Mouse (Mus musculus) forebrain, embryonic 12.5 days (tissue): Measurements from ENCODE around the gene Dapk1. TPM values are rescaled to one million over a fixed set of nuclear protein-coding genes. Genes with fewer than 3 reads are reported as not detected.

Source experiments
- ATAC-seq: fragments of 200-750 bp; cut with Nextera tagmentation; 2 replicates; pipeline ENCODE4 v1.8.0; 2017; ENCODE audit warnings: moderate TSS enrichment; ENCODE audit not compliant: low FRiP score
- H3K27ac ChIP-seq: fragments of 300-500 bp; sonication (generic); 2 replicates; pipeline ENCODE4 v1.5.1; 2016; ENCODE audit warnings: mild to moderate bottlenecking
- H3K27me3 ChIP-seq: fragments of 300-500 bp; sonication (generic); 2 replicates; pipeline ENCODE4 v1.6.1; 2016; ENCODE audit warnings: mild to moderate bottlenecking
- H3K36me3 ChIP-seq: fragments of 300-500 bp; sonication (generic); replicated peaks from 2 replicates; pipeline ENCODE4 v1.6.1; 2016; ENCODE audit warnings: mild to moderate bottlenecking
- H3K4me1 ChIP-seq: fragments of 300-500 bp; sonication (generic); 2 replicates; pipeline ENCODE4 v1.6.1; 2016
- H3K4me2 ChIP-seq: fragments of 300-500 bp; sonication (generic); 2 replicates; pipeline ENCODE4 v1.6.1; 2016; ENCODE audit warnings: mild to moderate bottlenecking, moderate library complexity
- H3K4me3 ChIP-seq: fragments of 300-500 bp; sonication (generic); replicated peaks from 2 replicates; pipeline ENCODE4 v1.5.1; 2016; ENCODE audit warnings: mild to moderate bottlenecking
- H3K9ac ChIP-seq: fragments of 300-500 bp; sonication (generic); 2 replicates; pipeline ENCODE4 v1.6.1; 2016; ENCODE audit warnings: mild to moderate bottlenecking
- H3K9me3 ChIP-seq: fragments of 300-500 bp; sonication (generic); 2 replicates; pipeline ENCODE4 v1.6.1; 2016
- WGBS: fragments of 180-500 bp; shearing (Covaris S2); methylation state at CpG from one replicate; pipeline ENCODE4 v1.1.7; 2016; 5-methylcytosine and 5-hydroxymethylcytosine counted together
- polyA plus RNA-seq: library from polyadenylated mRNA; unstranded; fragments of >200 nt; fragmentation: Nextera tagmentation; extraction: Ambion mirVana; gene quantifications from 2 replicates; pipeline ENCODE4 v1.2.1, GENCODE M21; 2016

Gene Dapk1
- polyA plus RNA-seq, 1 experiment from 2014 or later: 39.8 TPM

GRCm38 (mm10) chr13:60735306-60735705 is 133.6 kb downstream of the Dapk1 start:
- Histone ChIP-seq H3K4me3 (no peak overlapping the region), H3K4me1 (peaks cover 18% of the 10 kb centered on the region), H3K9me3 (no peaks in the 10 kb centered on the region), H3K9ac (no peak overlapping the region), H3K27me3 (no peaks in the 10 kb centered on the region), H3K36me3 (peaks cover 67% of the 10 kb centered on the region), H3K4me2 (no peak overlapping the region), H3K27ac (no peak overlapping the region)
- ATAC-seq: no peak
- 93% methylated on average over 9 of the region's 9 CpGs for WGBS

DNA sequence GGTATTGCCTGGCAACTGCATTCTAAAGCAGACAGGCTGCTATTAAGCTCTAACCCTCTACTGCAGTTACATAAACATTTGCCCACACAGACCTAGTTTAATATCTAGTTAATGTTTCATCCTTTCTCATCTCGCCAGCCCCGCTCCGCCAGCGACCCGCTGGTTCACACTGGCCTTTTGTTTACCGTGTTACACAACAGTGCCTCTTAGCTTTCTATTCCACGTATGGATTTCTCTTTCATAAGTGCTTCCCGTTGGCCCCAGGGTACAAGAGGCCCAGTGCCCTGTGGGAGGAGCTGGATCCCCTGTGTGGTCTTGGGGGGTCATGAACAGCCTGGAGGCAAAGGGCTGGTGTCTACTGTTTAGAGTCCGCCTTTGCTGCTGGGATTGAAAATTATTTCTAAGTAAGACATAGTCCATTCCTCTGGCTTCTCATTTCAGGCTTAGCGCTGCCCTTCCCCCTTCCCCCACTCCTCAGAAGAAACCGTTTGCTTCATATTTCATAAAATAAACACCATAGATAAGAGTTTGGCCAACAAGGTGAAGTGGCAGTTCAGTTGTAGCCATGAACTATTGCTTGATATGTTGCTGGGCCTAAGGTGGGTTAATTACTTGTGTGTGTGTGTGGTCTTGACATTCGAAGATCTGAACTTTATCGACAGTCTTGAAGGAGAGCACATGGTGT is 134.8 kb downstream of the Dapk1 start:
- WGBS: 64% methylated on average over 13 of the region's 13 CpGs
- no peaks in the 10 kb centered on the region for H3K27me3 ChIP-seq
- no peak for ATAC-seq
- H3K9ac ChIP-seq: no peak overlapping the region
- H3K27ac ChIP-seq: no peak overlapping the region
- no peaks in the 10 kb centered on the region for H3K9me3 ChIP-seq
- H3K4me3 ChIP-seq: no peak overlapping the region
- peaks cover 18% of the 10 kb centered on the region for H3K4me1 ChIP-seq
- no peak overlapping the region for H3K4me2 ChIP-seq
- peaks cover 61% of the 10 kb centered on the region for H3K36me3 ChIP-seq

GRCm38 (mm10) chr13:60737632-60738324 is 136.0 kb downstream of the Dapk1 start:
- Histone ChIP-seq H3K4me2 (peak overlapping the region; percentile 9), H3K4me1 (peaks cover 18% of the 10 kb centered on the region), H3K27ac (peak overlapping the region; percentile 44; the same call in 1 of the 2 replicates), H3K36me3 (peaks cover 61% of the 10 kb centered on the region), H3K9me3 (no peaks in the 10 kb centered on the region), H3K9ac (no peak overlapping the region), H3K4me3 (no peak overlapping the region), H3K27me3 (no peaks in the 10 kb centered on the region)
- WGBS: 30% methylated on average over 9 of the region's 9 CpGs
- peak; percentile 47 for ATAC-seq

GRCm38 (mm10) chr13:60738429-60738828 is 136.7 kb downstream of the Dapk1 start:
- ATAC-seq: peak; percentile 59
- H3K9ac ChIP-seq: no peak overlapping the region
- H3K36me3 ChIP-seq: peaks cover 56% of the 10 kb centered on the region
- no peak overlapping the region for H3K4me3 ChIP-seq
- H3K27me3 ChIP-seq: no peaks in the 10 kb centered on the region
- 17% methylated on average over 9 of the region's 9 CpGs for WGBS
- H3K9me3 ChIP-seq: no peaks in the 10 kb centered on the region
- peaks cover 21% of the 10 kb centered on the region for H3K4me1 ChIP-seq
- no peak overlapping the region for H3K27ac ChIP-seq
- H3K4me2 ChIP-seq: peak overlapping the region; percentile 9

GRCm38 (mm10) chr13:60740248-60740647 is 138.5 kb downstream of the Dapk1 start:
- Histone ChIP-seq H3K4me2 (no peak overlapping the region), H3K9ac (no peak overlapping the region), H3K9me3 (no peaks in the 10 kb centered on the region), H3K27me3 (no peaks in the 10 kb centered on the region), H3K4me1 (peaks cover 28% of the 10 kb centered on the region), H3K27ac (no peak overlapping the region), H3K4me3 (no peak overlapping the region), H3K36me3 (peaks cover 40% of the 10 kb centered on the region)
- ATAC-seq: no peak
- 90% methylated on average over 6 of the region's 6 CpGs for WGBS

DNA sequence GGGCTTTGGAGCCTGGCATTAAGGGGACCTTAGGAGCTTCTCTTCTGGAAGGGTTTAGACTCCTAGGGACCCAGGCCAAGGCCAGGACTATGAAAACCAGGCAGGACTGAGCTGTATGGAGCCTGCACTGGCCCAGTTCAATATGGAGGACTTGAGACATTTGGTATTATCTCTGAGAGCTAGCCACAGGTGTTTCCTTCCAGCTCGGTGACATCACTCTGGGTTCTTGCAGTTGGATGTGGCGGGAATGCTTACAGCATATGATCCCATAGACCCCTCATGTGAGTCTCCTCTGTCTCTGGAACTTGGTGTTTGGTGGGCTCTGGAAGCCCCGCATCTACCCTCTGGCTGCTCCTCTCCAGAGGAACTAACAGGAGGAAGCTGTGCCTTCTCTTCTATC is 140.9 kb downstream of the Dapk1 start:
- no peak for ATAC-seq
- Histone ChIP-seq H3K4me2 (no peak overlapping the region), H3K4me3 (no peak overlapping the region), H3K9ac (no peak overlapping the region), H3K36me3 (peaks cover 29% of the 10 kb centered on the region), H3K4me1 (peaks cover 18% of the 10 kb centered on the region), H3K27me3 (no peaks in the 10 kb centered on the region), H3K9me3 (no peaks in the 10 kb centered on the region), H3K27ac (no peak overlapping the region)
- 88% methylated on average over 3 of the region's 3 CpGs for WGBS

- H3K27ac ChIP-seq: 0 out of 2 replicates have a peak overlapping the region, but pooled peaks have one; percentile 53
- no peaks in the 10 kb centered on the region for H3K27me3 ChIP-seq
- H3K9ac ChIP-seq: no peak overlapping the region
- peaks cover 37% of the 10 kb centered on the region for H3K36me3 ChIP-seq
- 73% methylated on average over 13 of the region's 13 CpGs for WGBS
- ATAC-seq: peak; percentile 7; the same call in 1 of the 2 replicates
- H3K9me3 ChIP-seq: no peaks in the 10 kb centered on the region
- no peak overlapping the region for H3K4me2 ChIP-seq
- peaks cover 10% of the 10 kb centered on the region for H3K4me1 ChIP-seq
- H3K4me3 ChIP-seq: no peak overlapping the region
These were observed 141.8 kb downstream of the Dapk1 start for GRCm38 (mm10) chr13:60743381-60744077.

DNA sequence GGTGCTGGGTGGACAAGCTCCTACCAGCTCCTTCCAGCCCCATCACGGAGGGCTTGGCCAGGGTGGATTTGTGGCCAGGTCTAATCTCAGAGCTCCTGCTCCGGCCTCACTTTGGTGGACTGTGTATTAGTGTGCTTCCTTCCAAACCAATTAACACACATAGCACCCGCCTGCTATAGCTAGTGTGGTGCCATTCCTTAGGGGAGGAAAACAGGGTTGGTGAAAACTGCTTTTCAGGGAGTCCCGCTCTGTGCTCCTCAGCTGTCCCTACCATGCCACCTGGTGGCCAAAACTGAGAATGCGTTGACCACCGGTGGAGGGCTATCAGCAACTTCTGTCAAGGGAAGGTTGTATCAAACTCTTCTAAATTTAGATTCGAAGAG is 142.3 kb downstream of the Dapk1 start:
- peak; percentile 77 for ATAC-seq
- 34% methylated on average over 7 of the region's 7 CpGs for WGBS
- peaks cover 42% of the 10 kb centered on the region for H3K36me3 ChIP-seq
- no peak overlapping the region for H3K4me3 ChIP-seq
- peaks cover 10% of the 10 kb centered on the region; the same call in 1 of the 2 replicates for H3K4me1 ChIP-seq
- no peak overlapping the region for H3K4me2 ChIP-seq
- no peak overlapping the region for H3K27ac ChIP-seq
- no peaks in the 10 kb centered on the region for H3K9me3 ChIP-seq
- no peak overlapping the region for H3K9ac ChIP-seq
- H3K27me3 ChIP-seq: no peaks in the 10 kb centered on the region

GRCm38 (mm10) chr13:60744736-60745135 is 143.0 kb downstream of the Dapk1 start:
- no peaks in the 10 kb centered on the region for H3K27me3 ChIP-seq
- no peak overlapping the region for H3K27ac ChIP-seq
- ATAC-seq: no peak
- peaks cover 10% of the 10 kb centered on the region; the same call in 1 of the 2 replicates for H3K4me1 ChIP-seq
- no peak overlapping the region for H3K4me3 ChIP-seq
- H3K9ac ChIP-seq: no peak overlapping the region
- 96% methylated on average over 3 of the region's 3 CpGs for WGBS
- no peaks in the 10 kb centered on the region for H3K9me3 ChIP-seq
- H3K36me3 ChIP-seq: peaks cover 43% of the 10 kb centered on the region
- H3K4me2 ChIP-seq: no peak overlapping the region

DNA sequence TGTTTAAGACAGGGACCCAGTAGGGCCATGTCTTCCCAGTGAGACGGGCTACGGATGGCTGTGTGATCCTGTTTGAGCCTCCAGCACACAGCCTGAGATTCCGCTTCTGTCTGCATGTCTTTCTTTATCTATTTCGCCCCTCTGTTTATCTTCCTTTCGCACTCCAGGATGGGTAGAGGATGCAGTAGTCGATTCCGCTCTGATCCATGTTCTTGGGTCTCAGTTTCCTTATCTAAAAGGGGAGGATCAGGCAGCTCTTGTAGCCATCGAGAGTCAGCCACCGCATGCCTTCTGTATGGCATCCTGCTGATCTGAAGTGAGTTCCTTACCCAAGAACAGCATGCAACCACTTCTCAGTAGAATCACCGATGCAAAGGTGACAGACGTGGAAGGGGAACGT is 143.6 kb downstream of the Dapk1 start:
- no peaks in the 10 kb centered on the region for H3K27me3 ChIP-seq
- H3K36me3 ChIP-seq: peaks cover 42% of the 10 kb centered on the region
- no peak overlapping the region for H3K9ac ChIP-seq
- WGBS: 92% methylated on average over 12 of the region's 12 CpGs
- H3K9me3 ChIP-seq: no peaks in the 10 kb centered on the region
- no peak overlapping the region for H3K4me3 ChIP-seq
- H3K27ac ChIP-seq: no peak overlapping the region
- H3K4me1 ChIP-seq: peaks cover 10% of the 10 kb centered on the region; the same call in 1 of the 2 replicates
- H3K4me2 ChIP-seq: no peak overlapping the region
- no peak for ATAC-seq

DNA sequence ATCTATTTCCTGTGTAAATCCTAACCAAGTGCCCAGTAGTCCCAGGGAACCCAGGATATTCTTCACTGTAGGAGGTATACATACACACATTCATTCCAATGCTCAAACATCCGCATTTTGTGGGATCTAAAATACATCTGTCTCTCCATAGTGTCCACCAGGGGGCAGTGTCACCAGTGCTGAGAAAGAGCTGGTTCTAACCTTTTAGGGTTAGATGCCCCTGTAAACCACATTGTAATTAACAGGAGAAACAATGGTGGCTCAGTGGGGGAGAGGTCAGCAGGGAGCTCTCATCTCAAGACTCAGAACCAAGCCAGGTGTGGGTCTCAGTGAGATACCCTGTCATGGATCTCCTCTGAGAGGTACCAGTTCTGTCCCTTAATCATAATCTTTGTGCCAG is 144.5 kb downstream of the Dapk1 start:
- Histone ChIP-seq H3K36me3 (peaks cover 47% of the 10 kb centered on the region), H3K27me3 (no peaks in the 10 kb centered on the region), H3K4me1 (peaks cover 10% of the 10 kb centered on the region; the same call in 1 of the 2 replicates), H3K9ac (no peak overlapping the region), H3K4me3 (no peak overlapping the region), H3K27ac (no peak overlapping the region), H3K9me3 (no peaks in the 10 kb centered on the region), H3K4me2 (no peak overlapping the region)
- no peak for ATAC-seq
- 40% methylated on average over 1 of the region's 1 CpGs for WGBS

GRCm38 (mm10) chr13:60747201-60747600 is 145.5 kb downstream of the Dapk1 start:
- Histone ChIP-seq H3K36me3 (peaks cover 46% of the 10 kb centered on the region), H3K4me2 (no peak overlapping the region), H3K27me3 (no peaks in the 10 kb centered on the region), H3K9ac (no peak overlapping the region), H3K27ac (no peak overlapping the region), H3K4me1 (peaks cover 10% of the 10 kb centered on the region; the same call in 1 of the 2 replicates), H3K9me3 (no peaks in the 10 kb centered on the region), H3K4me3 (no peak overlapping the region)
- no peak for ATAC-seq
- WGBS: 90% methylated on average over 1 of the region's 1 CpGs
